Mouse (Mus musculus) testis, postnatal 10 days (tissue): Measurements from ENCODE around the gene Man1a2.

ENCODE experiments used
- DNase-seq: peaks from one replicate; pipeline ENCODE4 v3.0.0; 2021; ENCODE audit warnings: low spot score

The Man1a2 gene

GRCm38 (mm10) chr3:100685763-100686370 lies 564 bp upstream of the Man1a2 start:
- DNase-seq, result peak; percentile 85

GRCm38 (mm10) chr3:100684234-100684975 lies 898 bp downstream of the Man1a2 start:
- no peak for DNase-seq

GRCm38 (mm10) chr3:100682841-100683240 lies 2.5 kb downstream of the Man1a2 start:
- no peak for DNase-seq

GRCm38 (mm10) chr3:100682281-100682680 lies 3.0 kb downstream of the Man1a2 start:
- no peak for DNase-seq

- DNase-seq, result no peak
Observed at GRCm38 (mm10) chr3:100681448-100682092, 3.7 kb downstream of the Man1a2 start.

- no peak for DNase-seq
Observed at GRCm38 (mm10) chr3:100680226-100680625, 5.1 kb downstream of the Man1a2 start.

GRCm38 (mm10) chr3:100678951-100679570 lies 6.2 kb downstream of the Man1a2 start:
- no peak for DNase-seq

GRCm38 (mm10) chr3:100675146-100675545 lies 10.2 kb downstream of the Man1a2 start:
- DNase-seq, result no peak

GRCm38 (mm10) chr3:100670412-100670811 lies 14.9 kb downstream of the Man1a2 start:
- DNase-seq, result no peak

- DNase-seq, result no peak
Observed at GRCm38 (mm10) chr3:100653291-100653690, 32.0 kb downstream of the Man1a2 start.

GRCm38 (mm10) chr3:100641581-100641980 lies 43.7 kb downstream of the Man1a2 start:
- no peak for DNase-seq

GRCm38 (mm10) chr3:100636255-100636654 lies 49.0 kb downstream of the Man1a2 start:
- no peak for DNase-seq

GRCm38 (mm10) chr3:100634821-100635220 lies 50.5 kb downstream of the Man1a2 start:
- DNase-seq, result no peak

- no peak for DNase-seq
Observed at GRCm38 (mm10) chr3:100618511-100618910, 66.8 kb downstream of the Man1a2 start.

GRCm38 (mm10) chr3:100610916-100611315 lies 74.4 kb downstream of the Man1a2 start:
- no peak for DNase-seq

- no peak for DNase-seq
Observed at GRCm38 (mm10) chr3:100604539-100604938, 80.8 kb downstream of the Man1a2 start.

GRCm38 (mm10) chr3:100599265-100599820 lies 86.0 kb downstream of the Man1a2 start:
- DNase-seq, result no peak

- DNase-seq, result no peak
Observed at GRCm38 (mm10) chr3:100591053-100591452, 94.2 kb downstream of the Man1a2 start.

GRCm38 (mm10) chr3:100582721-100583355 lies 102.5 kb downstream of the Man1a2 start:
- no peak for DNase-seq

- no peak for DNase-seq
Observed at GRCm38 (mm10) chr3:100572571-100573183, 112.6 kb downstream of the Man1a2 start.
